In the genomic region with DNA sequence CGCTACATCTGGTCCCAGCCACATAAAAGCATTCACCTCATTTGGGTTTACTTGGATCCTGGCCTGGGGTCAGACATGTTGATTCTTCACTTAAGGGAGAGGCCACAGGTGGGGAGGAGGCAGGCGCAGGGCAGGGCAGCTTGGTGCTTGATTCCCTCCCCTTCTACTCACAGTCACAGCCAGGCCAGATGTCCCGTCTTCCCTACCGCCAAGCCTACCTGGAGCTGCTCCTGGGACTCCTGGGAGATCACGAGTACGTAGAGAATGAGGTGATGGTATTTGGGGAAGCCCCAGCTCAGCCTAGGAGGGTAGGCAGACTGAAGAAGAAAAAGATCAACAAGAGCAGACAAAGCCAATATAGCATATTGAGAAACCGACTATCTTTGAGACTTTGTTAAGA, we compare ENCODE assay signal across 18 mouse cellular contexts. TPM values are rescaled to one million over a fixed set of nuclear protein-coding genes. Genes with fewer than 3 reads are reported as not detected.
"Had no signal": no experiment of that assay in that cellular context is flagged by ENCODE, and none has a peak within 500 bp of the region (broad histone marks: within the 10 kb centered on the region; RNA-seq: fewer than 3 reads in every experiment).

No protein-coding gene starts in this region.

- H3K9me3 ChIP-seq: liver, embryonic 13.5 days; liver, embryonic 15.5 days; midbrain, embryonic 10.5 days; midbrain, embryonic 12.5 days; neural tube, embryonic 12.5 days; stomach, embryonic 15.5 days had no signal

- H3K27me3 ChIP-seq: stomach, embryonic 15.5 days had no signal

- H3K9ac ChIP-seq: liver, embryonic 13.5 days; liver, embryonic 15.5 days; liver, postnatal 0 days; neural tube, embryonic 12.5 days; stomach, embryonic 15.5 days had no signal

- DNase-seq: liver, embryonic 13.5 days; liver, postnatal 0 days; lung, embryonic 14.5 days; lung, postnatal 14 days; lung, postnatal 36 days; midbrain, embryonic 14.5 days; right cerebral cortex, postnatal 14 days; thymus, adult 18-20 months; thymus, postnatal 14 days; thymus, postnatal 36 days had no signal

- H3K27ac ChIP-seq: liver, embryonic 13.5 days; liver, embryonic 15.5 days; macrophage; midbrain, embryonic 10.5 days; midbrain, embryonic 12.5 days; neural tube, embryonic 12.5 days; stomach, embryonic 15.5 days had no signal

- H3K4me3 ChIP-seq: liver, embryonic 15.5 days; neural tube, embryonic 12.5 days had no signal

- ATAC-seq: liver, postnatal 0 days had no signal

RNA-seq across cellular contexts. Expression of a gene that starts 1.4 kb away (rescaled TPM):
- total RNA-seq: megakaryocyte-erythroid progenitor cell, adult 5-6 weeks had no signal

RNA-seq across cellular contexts. Expression of a gene that starts 37.1 kb away (rescaled TPM):
- total RNA-seq: megakaryocyte, adult 5-6 weeks; megakaryocyte-erythroid progenitor cell, adult 5-6 weeks had no signal
